Mouse (Mus musculus) spleen, adult 2 months (tissue): ENCODE results near the gene Caln1.

Source experiments
- CTCF ChIP-seq: fragments of 200-500 bp; IDR thresholded peaks from 2 replicates; pipeline ENCODE4 v1.5.1; 2011; ENCODE audit warnings: mild to moderate bottlenecking, inconsistent platforms; ENCODE audit not compliant: insufficient read depth, insufficient read length, insufficient replicate concordance; ENCODE audit errors: extremely low read depth
- POLR2A ChIP-seq: fragments of 200-500 bp; IDR thresholded peaks from 2 replicates; pipeline ENCODE4 v1.6.1; 2011; ENCODE audit warnings: low read depth, low read length, inconsistent platforms

GRCm38 (mm10) chr5:130862302-130862701, 493.0 kb downstream of the Caln1 start:
- TF ChIP-seq POLR2A = no peak
- TF ChIP-seq CTCF = no peak
